Mouse (Mus musculus): ENCODE data around the gene Med12l.
A peak's percentile ranks its signal among the peaks of the same experiment; 100 is the strongest.

DNA sequence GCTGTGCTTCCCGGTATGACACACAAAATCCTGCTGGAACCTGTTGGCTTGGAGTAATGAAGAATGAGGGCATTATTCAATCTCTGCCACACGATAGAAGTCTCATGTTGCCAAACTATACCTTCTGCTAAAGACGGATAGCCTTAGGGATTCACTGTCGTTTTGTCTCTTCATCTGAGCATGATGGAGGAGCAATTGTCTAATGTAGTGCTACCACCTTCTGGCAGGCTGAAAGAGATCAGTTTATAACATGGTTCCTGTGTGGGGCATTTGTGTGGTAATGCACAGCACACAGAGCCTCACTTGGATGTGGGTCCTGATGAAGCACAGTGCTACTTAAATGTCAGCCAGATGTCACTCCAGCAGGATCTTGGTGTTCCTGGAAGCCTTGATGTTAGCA lies 163.6 kb downstream of the Med12l start:
- TF ChIP-seq CTCF (IDR thresholded peaks at IDR 0.05) (0 out of 2 replicates have a peak, but pooled peaks have one; percentile 11), EP300 (IDR thresholded peaks at IDR 0.05; ENCODE audit: insufficient read depth, low read depth, low read length) (no peak)

Data from heart, adult 2 months (tissue).